1 mouse cellular context compared by ENCODE assay signal in genomic region chr4:133242710-133243109, GRCm38 (mm10).
TF ChIP-seq lines count a peak whose summit lies in the region.

No protein-coding gene starts in this region.

TF ChIP-seq in MEL, 35 proteins besides CTCF, POLR2A, EP300 and RAD21:
- TF ChIP-seq E2F4 (IDR thresholded peaks at IDR 0.05; ENCODE audit: borderline replicate concordance, low read depth, low read length) (no peak), SIN3A (IDR thresholded peaks at IDR 0.05; ENCODE audit: low read length) (no peak), ELF1 (IDR thresholded peaks at IDR 0.05; ENCODE audit: low read depth, low read length) (no peak), USF1 (IDR thresholded peaks at IDR 0.05; ENCODE audit: low read depth, low read length) (no peak), NELFE (IDR thresholded peaks at IDR 0.05; ENCODE audit: low read depth, low read length) (no peak), TBP (IDR thresholded peaks at IDR 0.05; ENCODE audit: low read depth, low read length) (no peak), GABPA (IDR thresholded peaks at IDR 0.05; ENCODE audit: low read depth, low read length) (no peak), MEF2A (IDR thresholded peaks at IDR 0.05; ENCODE audit: extremely low read depth, insufficient replicate concordance, low read depth, low read length, poor library complexity, severe bottlenecking) (no peak), MYB (IDR thresholded peaks at IDR 0.05; ENCODE audit: low read depth, low read length) (no peak), MYC (IDR thresholded peaks at IDR 0.05; ENCODE audit: low read depth, low read length) (no peak), MAX (IDR thresholded peaks at IDR 0.05; ENCODE audit: low read length) (no peak), UBTF (IDR thresholded peaks at IDR 0.05; ENCODE audit: borderline replicate concordance, insufficient read depth, low read depth, low read length) (no peak), KAT2A (conservative IDR thresholded peaks at IDR 0.05; ENCODE audit: low read depth, low read length) (no peak), NRF1 (IDR thresholded peaks at IDR 0.05; ENCODE audit: insufficient read depth, low read depth, low read length, poor library complexity, severe bottlenecking) (no peak), ZMIZ1 (IDR thresholded peaks at IDR 0.05; ENCODE audit: low read depth, low read length) (no peak)
